Mouse (Mus musculus): Measurements from ENCODE around the gene Abhd14b. TPM values are rescaled to one million over a fixed set of nuclear protein-coding genes. Genes with fewer than 3 reads are reported as not detected.

The Abhd14b gene
- polyA plus RNA-seq, 1 experiment from 2014 or later, result 19.5 TPM

GRCm38 (mm10) chr9:106465571-106466200, 18.4 kb downstream of the Abhd14b start, which contains the start of gene Gpr62:
Gene Gpr62, minus strand, starts transcription at chr9:106465938.
- Histone ChIP-seq H3K9me3 (ENCODE audit: control insufficient read depth, low read length) (no peaks in the 10 kb centered on the region), H3K27ac (ENCODE audit: low read depth, low read length) (no peak within 1 kb of the TSS), H3K27me3 (replicated peaks; ENCODE audit: control insufficient read depth, insufficient read depth, low read length) (peaks cover 29% of the 10 kb centered on the region), H3K4me3 (ENCODE audit: low read depth, low read length) (peak within 1 kb of the TSS; percentile 52), H3K4me1 (replicated peaks; ENCODE audit: control insufficient read depth, insufficient read depth, low read length) (peaks cover 7% of the 10 kb centered on the region), H3K36me3 (ENCODE audit: control insufficient read depth, insufficient read depth, low read length) (peaks cover 13% of the 10 kb centered on the region; the same call in 1 of the 2 replicates), H3K9ac (ENCODE audit: low read depth, low read length) (peak within 1 kb of the TSS; percentile 52), H3K4me2 (peak within 1 kb of the TSS; percentile 81)
- no peak for DNase-seq (ENCODE audit: low spot score)
- ATAC-seq (replicated peaks; ENCODE audit: low FRiP score), result no peak
- 40% methylated on average over 26 of the region's 26 CpGs for WGBS

- Histone ChIP-seq H3K4me1 (replicated peaks; ENCODE audit: control insufficient read depth, insufficient read depth, low read length) (peaks cover 7% of the 10 kb centered on the region), H3K27me3 (replicated peaks; ENCODE audit: control insufficient read depth, insufficient read depth, low read length) (peaks cover 29% of the 10 kb centered on the region), H3K4me3 (ENCODE audit: low read depth, low read length) (no peak overlapping the region), H3K36me3 (ENCODE audit: control insufficient read depth, insufficient read depth, low read length) (0 out of 2 replicates have a peak, but pooled peaks cover 8% of the 10 kb centered on the region), H3K9ac (ENCODE audit: low read depth, low read length) (no peak overlapping the region), H3K9me3 (ENCODE audit: control insufficient read depth, low read length) (no peaks in the 10 kb centered on the region), H3K27ac (ENCODE audit: low read depth, low read length) (no peak overlapping the region), H3K4me2 (no peak overlapping the region)
- no peak for DNase-seq (ENCODE audit: low spot score)
- no peak for ATAC-seq (replicated peaks; ENCODE audit: low FRiP score)
- WGBS, result 78% methylated on average over 6 of the region's 6 CpGs
Observed at GRCm38 (mm10) chr9:106466721-106467120, 19.5 kb downstream of the Abhd14b start.

- WGBS, result 86% methylated on average over 7 of the region's 7 CpGs
- Histone ChIP-seq H3K4me2 (no peak overlapping the region), H3K9ac (ENCODE audit: low read depth, low read length) (no peak overlapping the region), H3K9me3 (ENCODE audit: control insufficient read depth, low read length) (no peaks in the 10 kb centered on the region), H3K27me3 (replicated peaks; ENCODE audit: control insufficient read depth, insufficient read depth, low read length) (peaks cover 29% of the 10 kb centered on the region), H3K36me3 (ENCODE audit: control insufficient read depth, insufficient read depth, low read length) (0 out of 2 replicates have a peak, but pooled peaks cover 3% of the 10 kb centered on the region), H3K4me1 (replicated peaks; ENCODE audit: control insufficient read depth, insufficient read depth, low read length) (peaks cover 7% of the 10 kb centered on the region), H3K4me3 (ENCODE audit: low read depth, low read length) (no peak overlapping the region), H3K27ac (ENCODE audit: low read depth, low read length) (no peak overlapping the region)
- DNase-seq (ENCODE audit: low spot score) (no peak), ATAC-seq (replicated peaks; ENCODE audit: low FRiP score) (no peak)
Observed at GRCm38 (mm10) chr9:106467746-106468145, 20.5 kb downstream of the Abhd14b start.

GRCm38 (mm10) chr9:106469317-106469716, 22.1 kb downstream of the Abhd14b start:
- ATAC-seq (replicated peaks; ENCODE audit: low FRiP score), result no peak
- Histone ChIP-seq H3K4me1 (replicated peaks; ENCODE audit: control insufficient read depth, insufficient read depth, low read length) (peaks cover 12% of the 10 kb centered on the region), H3K9me3 (ENCODE audit: control insufficient read depth, low read length) (no peaks in the 10 kb centered on the region), H3K9ac (ENCODE audit: low read depth, low read length) (no peak overlapping the region), H3K4me3 (ENCODE audit: low read depth, low read length) (no peak overlapping the region), H3K27me3 (replicated peaks; ENCODE audit: control insufficient read depth, insufficient read depth, low read length) (peaks cover 19% of the 10 kb centered on the region), H3K36me3 (ENCODE audit: control insufficient read depth, insufficient read depth, low read length) (no peaks in the 10 kb centered on the region), H3K27ac (ENCODE audit: low read depth, low read length) (no peak overlapping the region), H3K4me2 (no peak overlapping the region)
- 51% methylated on average over 6 of the region's 6 CpGs for WGBS
- DNase-seq (ENCODE audit: low spot score), result no peak

GRCm38 (mm10) chr9:106469776-106470175, 22.5 kb downstream of the Abhd14b start:
- H3K4me3 ChIP-seq (ENCODE audit: low read depth, low read length), result no peak overlapping the region
- no peak for ATAC-seq (replicated peaks; ENCODE audit: low FRiP score)
- no peak for DNase-seq (ENCODE audit: low spot score)
- no peak overlapping the region for H3K9ac ChIP-seq (ENCODE audit: low read depth, low read length)
- H3K4me1 ChIP-seq (replicated peaks; ENCODE audit: control insufficient read depth, insufficient read depth, low read length), result peaks cover 12% of the 10 kb centered on the region
- H3K27me3 ChIP-seq (replicated peaks; ENCODE audit: control insufficient read depth, insufficient read depth, low read length), result peaks cover 15% of the 10 kb centered on the region
- no peak overlapping the region for H3K4me2 ChIP-seq
- H3K27ac ChIP-seq (ENCODE audit: low read depth, low read length), result no peak overlapping the region
- 55% methylated on average over 9 of the region's 9 CpGs for WGBS
- no peaks in the 10 kb centered on the region for H3K36me3 ChIP-seq (ENCODE audit: control insufficient read depth, insufficient read depth, low read length)
- no peaks in the 10 kb centered on the region for H3K9me3 ChIP-seq (ENCODE audit: control insufficient read depth, low read length)

GRCm38 (mm10) chr9:106470991-106471750, 23.9 kb downstream of the Abhd14b start:
- DNase-seq (ENCODE audit: low spot score) (no peak), ATAC-seq (replicated peaks; ENCODE audit: low FRiP score) (no peak)
- H3K27me3 ChIP-seq (replicated peaks; ENCODE audit: control insufficient read depth, insufficient read depth, low read length), result peaks cover under 1% of the 10 kb centered on the region; the same call in 1 of the 2 replicates
- H3K4me1 ChIP-seq (replicated peaks; ENCODE audit: control insufficient read depth, insufficient read depth, low read length), result peaks cover 20% of the 10 kb centered on the region
- peak overlapping the region; percentile 37 for H3K4me2 ChIP-seq
- no peaks in the 10 kb centered on the region for H3K36me3 ChIP-seq (ENCODE audit: control insufficient read depth, insufficient read depth, low read length)
- H3K4me3 ChIP-seq (ENCODE audit: low read depth, low read length), result no peak overlapping the region
- no peaks in the 10 kb centered on the region for H3K9me3 ChIP-seq (ENCODE audit: control insufficient read depth, low read length)
- no peak overlapping the region for H3K9ac ChIP-seq (ENCODE audit: low read depth, low read length)
- WGBS, result 66% methylated on average over 14 of the region's 14 CpGs
- no peak overlapping the region for H3K27ac ChIP-seq (ENCODE audit: low read depth, low read length)

GRCm38 (mm10) chr9:106471892-106472291, 24.6 kb downstream of the Abhd14b start:
- no peaks in the 10 kb centered on the region for H3K9me3 ChIP-seq (ENCODE audit: control insufficient read depth, low read length)
- WGBS, result 35% methylated on average over 5 of the region's 5 CpGs
- no peak overlapping the region for H3K4me3 ChIP-seq (ENCODE audit: low read depth, low read length)
- H3K36me3 ChIP-seq (ENCODE audit: control insufficient read depth, insufficient read depth, low read length), result no peaks in the 10 kb centered on the region
- H3K27ac ChIP-seq (ENCODE audit: low read depth, low read length), result no peak overlapping the region
- no peak for DNase-seq (ENCODE audit: low spot score)
- peaks cover 23% of the 10 kb centered on the region for H3K4me1 ChIP-seq (replicated peaks; ENCODE audit: control insufficient read depth, insufficient read depth, low read length)
- H3K4me2 ChIP-seq, result peak overlapping the region; percentile 37
- no peaks in the 10 kb centered on the region for H3K27me3 ChIP-seq (replicated peaks; ENCODE audit: control insufficient read depth, insufficient read depth, low read length)
- H3K9ac ChIP-seq (ENCODE audit: low read depth, low read length), result no peak overlapping the region
- no peak for ATAC-seq (replicated peaks; ENCODE audit: low FRiP score)

- no peak overlapping the region for H3K4me3 ChIP-seq (ENCODE audit: low read depth, low read length)
- DNase-seq (ENCODE audit: low spot score) (no peak), ATAC-seq (replicated peaks; ENCODE audit: low FRiP score) (no peak)
- H3K9ac ChIP-seq (ENCODE audit: low read depth, low read length), result no peak overlapping the region
- WGBS, result 65% methylated on average over 4 of the region's 4 CpGs
- H3K9me3 ChIP-seq (ENCODE audit: control insufficient read depth, low read length), result no peaks in the 10 kb centered on the region
- H3K4me2 ChIP-seq, result no peak overlapping the region
- H3K27ac ChIP-seq (ENCODE audit: low read depth, low read length), result no peak overlapping the region; the same call in 1 of the 2 replicates
- H3K36me3 ChIP-seq (ENCODE audit: control insufficient read depth, insufficient read depth, low read length), result no peaks in the 10 kb centered on the region
- H3K27me3 ChIP-seq (replicated peaks; ENCODE audit: control insufficient read depth, insufficient read depth, low read length), result no peaks in the 10 kb centered on the region
- H3K4me1 ChIP-seq (replicated peaks; ENCODE audit: control insufficient read depth, insufficient read depth, low read length), result peaks cover 23% of the 10 kb centered on the region
Observed at GRCm38 (mm10) chr9:106472321-106472720, 25.1 kb downstream of the Abhd14b start.
